Mouse (Mus musculus) hindbrain, postnatal 0 days (tissue): ENCODE data around the gene Gm9495. TPM values are rescaled to one million over a fixed set of nuclear protein-coding genes. Genes with fewer than 3 reads are reported as not detected.

Source experiments
- ATAC-seq: fragments of 200-750 bp; cut with Nextera tagmentation; 2 replicates; pipeline ENCODE4 v1.8.0; 2017; ENCODE audit warnings: mild to moderate bottlenecking, moderate TSS enrichment, moderate library complexity
- DNase-seq: peaks from one replicate; pipeline ENCODE4 v3.0.0-alpha.2; 2015; ENCODE audit warnings: low spot score
- H3K27ac ChIP-seq: fragments of 300-500 bp; sonication (generic); 2 replicates; pipeline ENCODE4 v1.5.1; 2014; ENCODE audit warnings: mild to moderate bottlenecking
- H3K27me3 ChIP-seq: fragments of 300-500 bp; sonication (generic); 2 replicates; pipeline ENCODE4 v1.6.1; 2014; ENCODE audit warnings: low read length, mixed read lengths; ENCODE audit not compliant: insufficient read depth
- H3K36me3 ChIP-seq: fragments of 300-500 bp; sonication (generic); 2 replicates; pipeline ENCODE4 v1.6.1; 2014; ENCODE audit warnings: low read length, mixed read lengths; ENCODE audit not compliant: insufficient read depth
- H3K4me1 ChIP-seq: fragments of 300-500 bp; sonication (generic); 2 replicates; pipeline ENCODE4 v1.6.1; 2014; ENCODE audit warnings: antibody characterized with exemption, low read length, mixed read lengths; ENCODE audit not compliant: insufficient read depth
- H3K4me2 ChIP-seq: fragments of 300-500 bp; sonication (generic); 2 replicates; pipeline ENCODE4 v1.6.1; 2014; ENCODE audit warnings: low read depth, mild to moderate bottlenecking, low read length, moderate library complexity, mixed read lengths
- H3K4me3 ChIP-seq: fragments of 300-500 bp; sonication (generic); 2 replicates; pipeline ENCODE4 v1.5.1; 2014; ENCODE audit warnings: low read length
- H3K9ac ChIP-seq: fragments of 300-500 bp; sonication (generic); replicated peaks from 2 replicates; pipeline ENCODE4 v1.6.1; 2014; ENCODE audit warnings: mild to moderate bottlenecking, low read length, moderate library complexity, mixed read lengths
- H3K9me3 ChIP-seq: fragments of 300-500 bp; sonication (generic); 2 replicates; pipeline ENCODE4 v1.6.1; 2016; ENCODE audit warnings: low read length, mixed read lengths
- CTCF ChIP-seq: IDR thresholded peaks from 2 replicates; pipeline ENCODE4 v1.5.1; 2016; ENCODE audit warnings: antibody characterized with exemption, control low read depth, low read depth
- WGBS: fragments of 180-500 bp; shearing (Covaris S2); extraction: QIAGEN DNeasy Blood & Tissue Kit; methylation state at CpG from one replicate; pipeline ENCODE4 v1.1.7; 2014; 5-methylcytosine and 5-hydroxymethylcytosine counted together
- polyA plus RNA-seq: library from polyadenylated mRNA; unstranded; fragments of >200 nt; fragmentation: Nextera tagmentation; extraction: Ambion mirVana; gene quantifications from 2 replicates; pipeline ENCODE4 v1.2.1, GENCODE M21; 2015
- total RNA-seq: library from RNA; depleted of rRNA; stranded (reverse); fragments of >200 nt; gene quantifications from 2 replicates; pipeline ENCODE4 v1.2.3, GENCODE M21; 2014; rRNA removed

The Gm9495 gene
- total and polyA plus RNA-seq, 2 experiments from 2014 or later = not detected

DNA sequence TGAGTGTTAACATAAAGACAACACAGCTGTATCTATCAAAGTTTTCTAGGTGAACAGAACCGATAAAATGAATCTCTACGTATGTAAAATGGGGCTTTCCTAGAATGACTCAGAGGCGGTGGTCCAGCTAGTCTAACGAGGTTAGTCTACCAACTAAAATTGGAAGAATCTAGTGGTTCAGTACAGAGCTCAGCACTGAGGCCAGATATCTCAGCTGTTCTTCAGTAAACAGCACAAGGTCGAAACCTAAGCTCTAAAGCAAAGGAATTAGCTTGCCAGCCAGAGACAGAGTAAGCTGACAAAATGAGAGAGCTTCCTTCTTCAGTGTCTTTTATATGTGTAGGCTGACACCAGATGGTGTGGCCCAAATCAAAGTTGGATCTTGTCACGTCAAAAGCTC lies 57.2 kb downstream of the Gm9495 start:
- Histone ChIP-seq H3K4me2 (peak overlapping the region; percentile 60), H3K4me1 (peaks cover 6% of the 10 kb centered on the region; the same call in 1 of the 2 replicates), H3K27ac (0 out of 2 replicates have a peak overlapping the region, but pooled peaks have one; percentile 92), H3K9ac (no peak overlapping the region), H3K27me3 (no peaks in the 10 kb centered on the region), H3K4me3 (peak overlapping the region; percentile 69; the same call in 1 of the 2 replicates), H3K36me3 (no peaks in the 10 kb centered on the region), H3K9me3 (no peaks in the 10 kb centered on the region)
- no peak for TF ChIP-seq CTCF
- WGBS = 75% methylated on average over 6 of the region's 6 CpGs
- DNase-seq (no peak), ATAC-seq (no peak)

DNA sequence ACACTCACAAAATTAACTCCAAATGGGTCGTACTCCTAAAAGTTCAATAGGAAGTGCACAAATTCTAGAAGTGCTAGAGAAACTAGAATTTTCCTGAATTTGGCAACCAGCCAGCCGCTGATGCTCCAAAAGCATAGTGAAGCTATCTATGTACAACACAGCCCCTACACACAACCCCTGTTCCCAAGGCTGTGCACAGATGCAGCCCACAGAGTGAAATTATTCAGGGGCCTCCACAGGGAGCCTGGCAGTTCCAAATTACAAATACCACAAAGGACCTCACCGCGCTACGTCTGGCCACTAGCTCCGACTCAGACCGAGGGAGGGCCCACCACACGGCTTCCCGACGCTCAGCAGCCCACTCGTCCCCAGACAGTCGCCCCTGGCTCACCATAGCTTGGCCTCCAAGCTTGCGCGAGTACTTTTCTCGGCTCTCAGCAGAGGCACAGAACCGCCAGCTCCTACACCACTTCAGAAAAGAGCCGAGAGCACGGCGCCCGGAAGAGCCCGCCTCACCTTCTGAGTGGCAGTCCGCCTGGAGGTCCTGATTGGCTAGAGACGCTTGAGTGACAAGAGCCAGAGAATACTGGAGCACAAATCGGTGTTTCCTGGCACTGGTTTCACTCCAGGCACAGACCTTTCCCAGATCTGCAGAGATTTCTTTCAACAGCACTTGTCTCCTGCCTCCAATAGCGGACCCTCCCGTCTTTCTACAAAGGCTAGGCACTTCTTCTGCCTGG lies 58.1 kb downstream of the Gm9495 start:
- no peaks in the 10 kb centered on the region for H3K36me3 ChIP-seq
- ATAC-seq (peak; percentile 98), DNase-seq (peak; percentile 97)
- H3K4me2 ChIP-seq = peak overlapping the region; percentile 60
- peaks cover 6% of the 10 kb centered on the region; the same call in 1 of the 2 replicates for H3K4me1 ChIP-seq
- H3K9me3 ChIP-seq = peaks cover 5% of the 10 kb centered on the region; the same call in 1 of the 2 replicates
- peak overlapping the region; percentile 92 for H3K27ac ChIP-seq
- TF ChIP-seq CTCF = no peak
- peak overlapping the region; percentile 69 for H3K4me3 ChIP-seq
- peak overlapping the region; percentile 76 for H3K9ac ChIP-seq
- no peaks in the 10 kb centered on the region for H3K27me3 ChIP-seq
- 1% methylated on average over 26 of the region's 26 CpGs for WGBS

DNA sequence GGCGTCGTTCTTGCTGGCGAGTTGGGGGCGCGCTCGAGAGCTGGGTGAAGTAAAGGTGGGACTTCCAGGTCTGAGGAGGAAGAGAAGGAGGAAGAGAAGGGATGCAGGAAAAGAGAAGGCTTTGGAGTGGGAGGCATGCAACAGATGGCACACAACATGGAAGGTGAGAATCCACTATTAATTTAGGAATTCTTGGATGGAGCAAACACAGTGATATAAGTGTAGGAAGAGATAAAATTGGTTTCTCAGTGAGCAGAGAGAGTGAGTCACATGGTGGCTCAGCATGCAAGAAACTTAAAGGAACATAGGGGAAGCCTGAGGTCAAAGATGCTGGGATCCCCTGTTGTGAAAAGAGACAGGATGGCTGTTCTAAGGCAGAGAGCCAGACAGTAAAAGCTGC lies 69.0 kb downstream of the Gm9495 start:
- Histone ChIP-seq H3K27ac (no peak overlapping the region), H3K36me3 (0 out of 2 replicates have a peak, but pooled peaks cover 6% of the 10 kb centered on the region), H3K4me1 (no peaks in the 10 kb centered on the region), H3K9ac (no peak overlapping the region), H3K4me3 (no peak overlapping the region), H3K9me3 (peaks cover 22% of the 10 kb centered on the region; the same call in 1 of the 2 replicates), H3K27me3 (no peaks in the 10 kb centered on the region), H3K4me2 (no peak overlapping the region)
- 100% methylated on average over 6 of the region's 6 CpGs for WGBS
- no peak for ATAC-seq
- DNase-seq = no peak
- TF ChIP-seq CTCF = no peak

Other genes starting within 250 kb of the Gm9495 start
- 7.5 and 10.6 TPM in 2 replicates for gene Zfp930, start 244.5 kb downstream of the Gm9495 start, total RNA-seq
- 9.6 and 9.8 TPM in 2 replicates for gene Zfp930, start 244.5 kb downstream of the Gm9495 start, polyA plus RNA-seq
- gene D130040H23Rik, start 182.5 kb downstream of the Gm9495 start, total RNA-seq = 5.6 and 10.9 TPM in 2 replicates
- 7.7 and 8.4 TPM in 2 replicates for gene D130040H23Rik, start 182.5 kb downstream of the Gm9495 start, polyA plus RNA-seq
- not detected in 2 replicates for gene Gm7697, start 69.4 kb upstream of the Gm9495 start, total RNA-seq
- not detected in 2 replicates for gene Gm7697, start 69.4 kb upstream of the Gm9495 start, polyA plus RNA-seq
- gene Zfp868, start 172.0 kb upstream of the Gm9495 start, total RNA-seq = 23.1 and 23.9 TPM in 2 replicates
- gene Zfp868, start 172.0 kb upstream of the Gm9495 start, polyA plus RNA-seq = 21.7 and 23.4 TPM in 2 replicates
- gene Zfp964, start 200.9 kb upstream of the Gm9495 start, total RNA-seq = 3.0 and 6.3 TPM in 2 replicates
- 0.93 and 1.4 TPM in 2 replicates for gene Zfp964, start 200.9 kb upstream of the Gm9495 start, polyA plus RNA-seq